Mouse (Mus musculus): Measurements from ENCODE around the gene Clic1. TPM values are rescaled to one million over a fixed set of nuclear protein-coding genes. Genes with fewer than 3 reads are reported as not detected.
A peak's percentile ranks its signal among the peaks of the same experiment; 100 is the strongest.
"Not testable (repeated sequence)": the region's sequence is repeated elsewhere in the genome, so short reads cannot be mapped to it uniquely, and the experiment has no call there.

Gene Clic1
- polyA plus RNA-seq, 1 experiment: 141 TPM

- peaks cover 7% of the 10 kb centered on the region for H3K4me1 ChIP-seq (ENCODE audit: control insufficient read depth, insufficient read depth, low read length)
- no peak overlapping the region for H3K4me3 ChIP-seq (replicated peaks; ENCODE audit: control insufficient read depth, low read depth, low read length)
- WGBS: 94% methylated on average over 11 of the region's 11 CpGs
- TF ChIP-seq POLR2A (IDR thresholded peaks at IDR 0.05; ENCODE audit: borderline replicate concordance, control insufficient read depth, low read depth, low read length) (no peak), CTCF (IDR thresholded peaks at IDR 0.05; ENCODE audit: control insufficient read depth, insufficient read depth, low read length) (no peak)
- no peak overlapping the region for H3K27ac ChIP-seq (ENCODE audit: control insufficient read depth, insufficient read depth, low read depth, low read length, poor library complexity)
Measured at GRCm38 (mm10) chr17:35031272-35031671, 18.5 kb upstream of the Clic1 start.

- Histone ChIP-seq H3K27ac (ENCODE audit: control insufficient read depth, insufficient read depth, low read depth, low read length, poor library complexity) (no peak overlapping the region), H3K4me3 (replicated peaks; ENCODE audit: control insufficient read depth, low read depth, low read length) (no peak overlapping the region), H3K4me1 (ENCODE audit: control insufficient read depth, insufficient read depth, low read length) (peaks cover 7% of the 10 kb centered on the region)
- 75% methylated on average over 7 of the region's 7 CpGs for WGBS
- no peak for TF ChIP-seq CTCF (IDR thresholded peaks at IDR 0.05; ENCODE audit: control insufficient read depth, insufficient read depth, low read length)
- TF ChIP-seq POLR2A (IDR thresholded peaks at IDR 0.05; ENCODE audit: borderline replicate concordance, control insufficient read depth, low read depth, low read length): no peak
Measured at GRCm38 (mm10) chr17:35031880-35032279, 17.9 kb upstream of the Clic1 start.

GRCm38 (mm10) chr17:35032323-35032870 is 17.4 kb upstream of the Clic1 start:
- Histone ChIP-seq H3K27ac (ENCODE audit: control insufficient read depth, insufficient read depth, low read depth, low read length, poor library complexity) (no peak overlapping the region), H3K4me1 (ENCODE audit: control insufficient read depth, insufficient read depth, low read length) (peaks cover 7% of the 10 kb centered on the region), H3K4me3 (replicated peaks; ENCODE audit: control insufficient read depth, low read depth, low read length) (no peak overlapping the region)
- 66% methylated on average over 8 of the region's 8 CpGs for WGBS
- TF ChIP-seq CTCF (IDR thresholded peaks at IDR 0.05; ENCODE audit: control insufficient read depth, insufficient read depth, low read length): peak; percentile 31; the same call in 1 of the 2 replicates
- TF ChIP-seq POLR2A (IDR thresholded peaks at IDR 0.05; ENCODE audit: borderline replicate concordance, control insufficient read depth, low read depth, low read length): no peak

- H3K4me1 ChIP-seq (ENCODE audit: control insufficient read depth, insufficient read depth, low read length): not testable (repeated sequence)
Measured at GRCm38 (mm10) chr17:35033703-35034102, 16.1 kb upstream of the Clic1 start.

GRCm38 (mm10) chr17:35034896-35035295 is 14.9 kb upstream of the Clic1 start:
- WGBS: 60% methylated on average over 6 of the region's 6 CpGs
- TF ChIP-seq POLR2A (IDR thresholded peaks at IDR 0.05; ENCODE audit: borderline replicate concordance, control insufficient read depth, low read depth, low read length) (no peak), CTCF (IDR thresholded peaks at IDR 0.05; ENCODE audit: control insufficient read depth, insufficient read depth, low read length) (no peak)
- no peak overlapping the region for H3K27ac ChIP-seq (ENCODE audit: control insufficient read depth, insufficient read depth, low read depth, low read length, poor library complexity)
- no peak overlapping the region for H3K4me3 ChIP-seq (replicated peaks; ENCODE audit: control insufficient read depth, low read depth, low read length)
- H3K4me1 ChIP-seq (ENCODE audit: control insufficient read depth, insufficient read depth, low read length): peaks cover 5% of the 10 kb centered on the region

More at GRCm38 (mm10) chr17:35033703-35034102, 16.1 kb upstream of the Clic1 start:
- not testable (repeated sequence) for H3K4me3 ChIP-seq (replicated peaks; ENCODE audit: control insufficient read depth, low read depth, low read length); H3K27ac ChIP-seq (ENCODE audit: control insufficient read depth, insufficient read depth, low read depth, low read length, poor library complexity)
- WGBS: 68% methylated on average over 1 of the region's 1 CpGs

GRCm38 (mm10) chr17:35039121-35039873 is 10.5 kb upstream of the Clic1 start:
- Histone ChIP-seq H3K4me3 (replicated peaks; ENCODE audit: control insufficient read depth, low read depth, low read length) (no peak overlapping the region), H3K27ac (ENCODE audit: control insufficient read depth, insufficient read depth, low read depth, low read length, poor library complexity) (no peak overlapping the region; the same call in 1 of the 2 replicates), H3K4me1 (ENCODE audit: control insufficient read depth, insufficient read depth, low read length) (no peaks in the 10 kb centered on the region)
- WGBS: 85% methylated on average over 11 of the region's 11 CpGs
- TF ChIP-seq POLR2A (IDR thresholded peaks at IDR 0.05; ENCODE audit: borderline replicate concordance, control insufficient read depth, low read depth, low read length) (no peak), CTCF (IDR thresholded peaks at IDR 0.05; ENCODE audit: control insufficient read depth, insufficient read depth, low read length) (no peak)

GRCm38 (mm10) chr17:35043794-35044193 is 6.0 kb upstream of the Clic1 start:
- Histone ChIP-seq H3K27ac (ENCODE audit: control insufficient read depth, insufficient read depth, low read depth, low read length, poor library complexity) (no peak overlapping the region), H3K4me3 (replicated peaks; ENCODE audit: control insufficient read depth, low read depth, low read length) (no peak overlapping the region), H3K4me1 (ENCODE audit: control insufficient read depth, insufficient read depth, low read length) (peaks cover 3% of the 10 kb centered on the region; the same call in 1 of the 2 replicates)
- TF ChIP-seq CTCF (IDR thresholded peaks at IDR 0.05; ENCODE audit: control insufficient read depth, insufficient read depth, low read length) (no peak), POLR2A (IDR thresholded peaks at IDR 0.05; ENCODE audit: borderline replicate concordance, control insufficient read depth, low read depth, low read length) (no peak)
- 86% methylated on average over 4 of the region's 4 CpGs for WGBS

- Histone ChIP-seq H3K27ac (ENCODE audit: control insufficient read depth, insufficient read depth, low read depth, low read length, poor library complexity) (no peak overlapping the region), H3K4me1 (ENCODE audit: control insufficient read depth, insufficient read depth, low read length) (peaks cover 3% of the 10 kb centered on the region; the same call in 1 of the 2 replicates), H3K4me3 (replicated peaks; ENCODE audit: control insufficient read depth, low read depth, low read length) (peak overlapping the region; percentile 65)
- TF ChIP-seq CTCF (IDR thresholded peaks at IDR 0.05; ENCODE audit: control insufficient read depth, insufficient read depth, low read length) (no peak), POLR2A (IDR thresholded peaks at IDR 0.05; ENCODE audit: borderline replicate concordance, control insufficient read depth, low read depth, low read length) (no peak)
- 46% methylated on average over 7 of the region's 7 CpGs for WGBS
Measured at GRCm38 (mm10) chr17:35044904-35045806, 4.6 kb upstream of the Clic1 start.

Measured in bone marrow, adult 2 months (tissue).